Mouse (Mus musculus): Measurements from ENCODE around the gene Mroh7.

The Mroh7 gene

DNA sequence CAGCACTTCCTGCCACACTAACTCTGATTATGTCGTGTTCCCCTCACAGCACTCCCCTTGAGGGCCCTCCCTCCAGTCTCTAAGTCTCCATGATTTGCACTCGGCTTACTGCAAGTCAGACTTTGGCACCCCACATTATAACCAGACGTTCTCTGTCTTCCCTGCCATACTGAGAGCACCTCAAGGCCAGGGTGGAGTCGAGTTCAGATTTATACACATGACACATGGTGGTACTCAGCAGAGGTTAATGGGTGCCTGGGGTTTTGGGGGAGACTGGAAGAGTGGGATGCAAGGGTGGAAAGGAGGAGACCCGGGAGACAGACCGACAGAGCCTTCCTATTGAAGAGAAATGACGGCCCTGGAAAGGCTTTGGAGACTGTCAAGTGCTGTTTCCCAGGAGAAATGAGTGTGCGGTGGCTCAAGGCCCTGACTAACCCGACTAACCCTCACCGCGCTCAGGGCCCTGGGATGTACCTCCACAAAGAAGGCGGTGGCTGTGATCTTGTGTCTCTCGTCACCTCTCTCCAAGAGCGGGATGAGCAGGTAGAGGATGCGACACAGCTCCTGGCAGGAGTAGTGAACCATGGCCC, 36.8 kb downstream of the Mroh7 start:
- DNase-seq = no peak

DNA sequence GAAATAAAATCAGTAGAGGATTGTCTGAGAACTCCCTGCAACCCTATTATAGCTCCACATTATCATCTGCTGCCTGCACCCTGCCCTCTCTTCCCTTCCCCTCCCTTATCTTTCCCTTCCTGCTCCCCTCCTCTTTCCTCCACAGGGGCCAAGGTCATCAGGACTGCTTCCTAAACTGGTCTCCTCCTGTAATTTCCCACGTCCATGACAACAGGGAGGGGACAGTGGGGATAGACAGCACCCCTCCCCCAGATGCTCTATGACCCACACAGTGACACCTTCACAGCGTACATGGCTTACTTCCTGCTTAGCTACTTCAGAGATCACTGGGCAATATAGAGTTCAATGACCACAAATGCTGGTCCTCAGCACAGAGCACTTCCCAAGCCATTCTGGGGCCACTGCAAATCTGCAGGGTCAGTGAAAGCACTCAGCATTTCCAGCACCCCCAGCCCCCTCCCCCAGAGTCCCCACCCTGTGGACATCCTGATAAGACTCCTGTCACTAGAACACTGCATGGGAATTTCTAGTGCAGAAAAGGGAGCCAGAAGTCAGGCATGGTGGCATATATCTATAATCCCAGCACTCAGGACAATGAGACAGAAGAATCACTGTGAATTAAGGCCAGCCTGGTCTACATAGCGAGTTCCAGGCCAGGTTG, 42.0 kb downstream of the Mroh7 start:
- no peak for DNase-seq

DNA sequence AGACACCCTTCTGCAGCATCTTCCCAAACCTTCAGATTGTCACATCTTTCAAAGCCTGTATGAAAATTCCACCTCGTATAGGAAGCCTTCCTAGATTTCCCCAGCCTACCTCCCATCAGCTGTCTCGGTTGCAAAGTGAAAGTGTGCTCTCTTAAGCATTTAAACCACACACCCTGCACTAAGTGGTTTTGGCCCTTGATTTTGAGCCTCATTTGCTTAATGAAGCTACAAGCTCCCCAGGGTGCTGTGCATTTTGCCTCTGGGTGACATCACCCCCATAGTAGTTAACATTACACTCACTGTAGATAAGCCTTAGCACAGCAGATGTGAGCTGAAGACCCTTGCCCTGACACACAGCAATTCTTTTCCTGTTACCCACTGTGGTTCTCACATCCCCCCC, 49.8 kb downstream of the Mroh7 start:
- no peak for DNase-seq

DNA sequence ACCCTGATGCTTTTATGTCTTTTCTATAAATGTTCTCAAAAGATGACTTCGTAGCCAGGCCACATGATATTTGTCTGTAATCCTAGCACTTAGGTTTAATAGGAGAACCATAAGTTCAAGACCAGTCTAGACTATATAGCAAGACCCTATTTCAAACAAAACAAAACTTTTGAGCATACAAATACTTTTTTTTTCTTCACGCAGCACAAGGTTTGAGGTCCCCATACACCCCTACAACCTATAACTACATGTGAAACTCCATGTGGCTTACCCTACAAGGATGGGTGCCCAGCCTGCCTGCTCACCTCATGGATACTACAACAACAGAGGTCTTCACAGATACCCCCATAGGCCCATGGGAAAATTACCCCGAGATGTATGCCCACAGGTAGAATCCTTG, 51.6 kb downstream of the Mroh7 start:
- DNase-seq = no peak

DNA sequence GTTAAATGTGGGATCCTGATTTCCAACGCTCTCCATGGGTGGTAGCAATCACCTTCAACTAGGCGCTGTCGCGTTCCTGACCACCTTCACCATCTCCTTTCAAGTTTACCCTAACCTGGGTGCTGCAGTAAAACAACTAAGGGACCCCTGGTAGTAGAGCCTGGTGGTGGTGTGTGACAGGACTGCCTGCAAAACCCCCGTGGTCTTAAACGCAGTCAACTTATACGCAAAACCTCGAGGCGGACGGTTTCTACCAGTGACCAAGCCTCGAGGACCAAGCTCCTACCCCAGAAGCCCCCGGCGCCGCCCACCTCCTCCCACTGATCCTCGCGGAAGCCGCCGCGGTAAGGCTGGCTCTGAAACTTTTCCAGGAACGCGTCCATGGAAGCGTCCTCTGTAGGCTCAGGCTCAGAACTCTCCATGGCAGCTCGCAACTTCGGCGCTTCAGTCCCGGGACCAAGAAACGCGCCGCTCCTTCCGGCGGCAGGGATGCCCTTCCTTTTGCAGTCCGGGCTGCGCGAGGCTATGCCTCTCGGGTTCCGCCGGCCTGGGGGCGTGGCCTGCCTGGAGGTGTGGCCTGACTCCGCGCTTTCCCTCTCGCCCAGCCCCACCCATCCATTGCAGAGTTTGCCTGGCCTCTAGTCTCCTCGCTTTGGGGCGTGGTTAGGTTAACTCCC, 52.1 kb downstream of the Mroh7 start, which contains the start of gene Ttc4:
Ttc4 (minus strand) TSS at position 503 of the 677 bp plus-strand sequence.
- peak; percentile 79 for DNase-seq

DNA sequence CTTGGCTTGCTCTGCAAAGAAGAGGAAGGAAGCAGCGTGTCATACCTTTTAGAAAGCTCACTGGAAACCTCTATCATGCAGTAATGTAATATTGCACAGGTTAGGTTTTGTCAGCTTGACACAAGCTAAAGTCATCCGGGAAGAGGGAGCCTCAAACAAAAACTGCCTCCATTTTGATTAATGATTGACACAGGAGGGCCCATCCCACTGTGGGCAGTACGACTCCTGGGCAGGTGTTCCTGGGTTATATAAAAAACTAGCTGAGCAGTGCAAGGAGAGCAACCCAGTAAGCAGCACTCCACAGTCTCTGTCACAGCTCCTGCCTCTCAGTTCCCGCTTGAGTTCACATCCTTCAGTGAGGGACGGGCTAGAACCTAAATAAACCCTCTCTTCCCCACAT, 54.0 kb downstream of the Mroh7 start:
- DNase-seq = no peak

DNA sequence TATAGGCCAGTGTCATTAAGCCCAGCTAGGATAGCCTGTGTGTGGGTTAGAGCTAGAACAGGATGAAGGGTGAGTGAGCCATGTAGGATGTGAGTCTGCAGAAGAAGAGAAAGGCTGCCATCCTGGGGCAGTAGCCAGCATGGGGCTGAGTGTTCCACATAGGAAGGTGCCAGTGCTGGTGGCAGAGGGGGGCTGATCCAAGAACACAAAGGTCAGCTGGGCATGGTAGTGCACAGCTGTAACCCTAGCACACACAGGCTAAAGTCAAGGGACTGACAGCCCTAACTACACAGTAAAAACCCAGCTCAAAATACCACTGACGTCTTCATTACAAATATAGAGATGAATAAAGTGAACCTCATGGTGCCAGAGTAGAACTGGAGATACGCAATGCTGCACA, 64.2 kb downstream of the Mroh7 start:
- no peak for DNase-seq

DNA sequence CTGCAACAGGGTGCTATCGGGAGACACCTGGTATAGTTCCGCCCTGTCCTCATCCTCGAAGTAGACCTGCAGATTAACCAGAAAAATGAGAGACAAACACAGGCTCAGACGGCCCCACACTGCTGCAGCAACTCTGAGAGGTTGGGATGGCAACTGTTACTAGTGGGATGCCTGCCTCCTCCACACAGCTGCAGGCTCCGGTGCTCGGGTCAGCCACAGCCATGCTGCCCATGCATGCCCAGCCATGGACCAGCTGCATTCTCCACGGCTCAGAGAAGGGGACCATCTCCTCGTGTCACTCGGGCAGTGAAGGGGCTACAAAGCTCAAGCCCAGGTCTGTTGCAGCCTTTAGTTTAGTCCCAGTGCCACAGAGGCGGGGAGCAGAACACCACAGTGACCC, 65.1 kb downstream of the Mroh7 start:
- no peak for DNase-seq

DNA sequence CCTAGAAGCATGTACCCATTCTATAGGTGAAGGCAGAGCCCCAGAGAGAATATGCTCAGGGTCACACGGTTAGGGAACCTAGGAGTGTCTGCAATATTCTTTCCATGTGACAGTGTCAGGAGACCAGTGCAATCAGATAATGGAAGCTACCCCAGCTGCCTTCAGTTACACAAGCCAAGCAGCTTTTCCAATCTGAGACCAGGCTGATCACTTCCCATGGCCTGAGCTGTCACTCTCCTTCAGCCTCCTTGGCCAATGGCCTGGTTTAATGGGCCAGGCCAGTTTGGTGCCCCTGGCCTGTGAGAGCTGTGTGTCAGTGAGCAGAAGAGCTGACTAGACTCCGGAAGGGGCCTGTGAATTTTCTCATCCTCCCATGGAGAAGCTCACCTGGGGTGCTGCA, 65.5 kb downstream of the Mroh7 start:
- no peak for DNase-seq

DNA sequence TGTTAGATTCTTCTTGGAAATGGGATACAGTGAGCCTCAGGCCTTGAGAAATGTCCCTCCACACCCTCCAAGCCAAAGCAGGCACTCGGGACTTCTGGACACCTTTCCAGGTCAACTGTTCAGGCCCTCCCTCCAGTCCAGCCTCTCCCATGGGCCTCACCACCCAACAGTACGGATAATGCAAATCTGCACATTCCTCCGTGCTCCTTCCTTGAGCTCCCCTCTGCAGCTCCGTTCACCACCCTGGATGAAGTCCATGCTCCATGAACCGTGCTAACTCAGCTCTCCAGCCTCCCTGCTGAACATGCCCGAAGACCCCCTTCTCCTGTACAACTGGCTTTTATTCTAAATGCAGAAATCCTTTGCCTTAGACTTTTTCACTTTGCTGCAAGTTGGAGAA, 66.0 kb downstream of the Mroh7 start:
- no peak for DNase-seq

DNA sequence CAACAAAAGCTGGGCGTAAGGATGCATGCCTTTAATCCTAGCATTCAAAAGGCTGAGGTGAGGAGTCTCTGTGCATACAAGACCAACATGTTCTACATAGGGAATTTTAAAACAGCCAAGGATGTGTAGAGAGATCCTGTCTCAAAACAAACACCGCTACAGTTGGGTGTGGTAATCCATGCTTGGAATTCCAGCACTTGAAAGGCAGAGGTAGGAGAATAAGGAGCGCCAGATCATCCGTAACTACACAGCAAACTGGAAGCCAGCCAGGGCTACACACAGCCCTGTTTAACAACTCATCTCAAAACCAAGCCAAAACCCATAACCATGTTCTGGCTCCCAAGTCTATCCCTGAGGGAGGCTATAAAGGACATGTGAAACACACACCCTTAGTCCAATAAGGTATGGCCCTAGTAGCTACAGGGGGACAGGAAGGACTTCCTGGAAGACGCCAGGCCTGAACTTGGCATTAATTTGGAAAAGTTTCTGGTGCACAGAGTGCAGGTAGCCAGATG, 66.7 kb downstream of the Mroh7 start:
- DNase-seq = no peak

DNA sequence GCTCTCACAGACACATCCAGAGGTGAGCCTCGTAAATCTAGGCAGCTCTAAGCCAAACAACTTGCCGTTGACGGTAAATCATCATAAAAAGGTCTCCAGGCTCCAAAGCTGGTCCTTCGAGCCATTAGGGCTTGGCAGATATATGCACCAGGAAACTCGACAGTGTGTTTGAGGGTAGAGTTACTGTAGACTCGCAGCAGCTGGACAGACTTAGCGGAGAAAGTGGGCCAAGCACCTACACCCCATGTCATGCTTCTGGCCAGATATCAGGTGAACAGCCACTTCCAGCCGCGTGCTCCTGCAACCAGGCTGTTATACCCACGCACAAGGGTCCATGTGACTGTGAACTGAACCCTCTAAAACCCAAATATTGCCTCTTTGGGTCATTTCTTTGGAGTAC, 75.0 kb downstream of the Mroh7 start:
- DNase-seq = no peak

DNA sequence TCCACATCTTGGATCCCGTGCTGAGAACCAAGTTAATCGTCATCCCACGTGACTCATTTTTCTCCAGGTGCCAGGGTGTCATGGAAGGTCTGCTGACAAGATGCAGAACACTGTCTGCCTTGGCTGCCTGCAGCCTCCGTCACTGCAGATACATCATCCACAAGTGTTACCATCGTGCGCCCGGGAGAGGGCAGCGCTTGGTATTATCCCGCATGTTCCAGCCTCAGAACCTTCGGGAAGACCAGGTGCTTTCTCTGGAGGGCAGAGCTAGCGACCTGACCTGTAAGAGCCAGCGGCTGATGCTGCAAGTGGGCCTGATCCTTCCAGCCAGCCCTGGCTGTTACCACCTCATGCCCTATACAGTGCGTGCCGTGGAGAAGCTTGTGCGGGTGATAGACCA, 77.7 kb downstream of the Mroh7 start:
- DNase-seq = no peak

DNA sequence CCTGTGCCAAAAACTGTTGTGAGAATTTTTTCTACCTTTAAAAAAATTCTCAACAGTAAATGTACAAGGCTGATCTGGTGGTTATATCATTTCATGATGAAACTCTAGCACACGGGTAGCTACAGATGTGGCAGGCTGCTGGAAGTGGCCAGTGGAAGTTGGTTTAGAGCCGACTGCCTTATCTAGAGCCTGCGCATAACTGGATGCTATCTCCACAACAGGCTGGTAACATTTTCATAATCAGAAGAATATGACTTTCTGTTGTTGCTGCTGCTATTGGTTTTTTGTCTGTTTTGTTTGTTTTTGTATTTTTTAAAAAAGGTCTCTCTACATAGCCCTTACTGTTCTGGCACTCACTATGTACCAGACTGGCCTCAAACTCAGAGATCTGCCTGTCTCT, 78.2 kb downstream of the Mroh7 start:
- DNase-seq = no peak

DNA sequence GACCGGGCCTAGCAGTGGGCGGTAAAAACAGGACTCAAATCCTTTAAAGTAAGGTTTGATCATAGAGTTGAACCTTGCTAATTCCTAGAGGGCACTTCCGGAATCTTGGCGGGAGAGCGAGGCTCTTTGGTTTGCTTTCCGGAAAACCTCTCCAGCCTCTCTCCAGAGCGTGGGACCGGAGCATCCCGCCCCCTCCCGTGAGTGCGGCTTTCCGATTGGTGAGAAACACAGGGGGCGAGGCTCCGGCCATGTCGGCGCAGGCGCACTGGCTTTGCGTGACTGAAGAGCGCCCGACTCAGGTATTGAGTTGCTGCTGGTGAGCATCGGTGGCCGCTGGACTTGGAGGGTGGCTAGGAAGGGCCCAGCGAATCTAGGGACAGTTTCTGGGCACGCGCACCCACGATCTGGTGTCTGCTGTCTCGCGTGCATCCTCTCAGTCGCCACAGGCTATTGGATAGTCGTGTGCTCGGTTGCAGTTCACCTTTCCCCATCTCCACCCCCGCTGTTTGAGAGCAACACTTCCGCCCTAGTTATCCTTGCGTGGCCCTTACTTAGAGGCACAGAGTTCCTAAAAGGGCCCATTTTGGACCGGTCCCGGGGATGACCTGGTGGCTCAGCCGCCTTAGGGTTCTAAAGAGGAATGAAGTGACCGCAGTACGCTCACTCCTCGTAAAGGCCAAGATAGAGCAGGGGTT, 79.7 kb downstream of the Mroh7 start, which contains the start of gene Pars2:
Pars2 (plus strand) TSS at position 237 of the 695 bp plus-strand sequence.
- peak; percentile 98 for DNase-seq

DNA sequence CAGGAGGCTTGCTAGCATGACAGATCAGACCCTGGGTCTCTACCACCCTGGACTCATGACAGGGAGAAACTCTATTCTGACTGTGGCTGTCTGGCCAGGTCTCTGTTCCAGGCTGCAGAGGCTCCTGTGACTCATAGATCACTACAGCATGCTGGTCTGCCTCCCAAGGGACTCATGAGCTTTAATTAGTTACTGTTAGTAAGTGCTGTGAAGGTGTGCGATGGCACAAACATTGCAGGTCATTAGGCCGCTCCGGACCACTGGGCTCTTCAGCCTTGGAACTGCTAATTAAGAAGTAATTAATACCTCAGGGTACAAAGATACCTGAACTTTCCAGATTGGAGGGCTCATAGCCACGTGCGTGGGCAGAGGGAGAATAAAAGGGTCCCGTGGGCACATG, 83.6 kb downstream of the Mroh7 start:
- DNase-seq = no peak

DNA sequence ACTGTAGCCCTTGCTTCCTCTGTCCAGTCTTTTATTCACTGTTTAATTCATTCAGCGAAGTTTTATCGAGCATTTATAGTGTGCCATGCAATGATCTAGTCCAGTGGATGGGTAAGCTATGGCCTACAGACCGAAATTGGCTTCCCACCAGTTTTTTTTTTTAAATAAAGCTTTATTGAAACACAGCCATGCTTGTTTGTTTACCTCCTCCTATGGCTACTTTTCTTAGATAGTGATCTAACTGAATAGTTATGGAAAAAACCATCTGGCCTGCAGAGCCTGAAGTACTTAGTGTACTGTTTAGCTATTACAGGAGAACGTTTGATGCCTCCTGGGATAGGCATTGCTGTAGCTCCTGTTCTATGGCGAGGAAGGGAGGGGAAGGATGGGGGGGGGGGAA, 84.9 kb downstream of the Mroh7 start:
- DNase-seq = no peak

DNA sequence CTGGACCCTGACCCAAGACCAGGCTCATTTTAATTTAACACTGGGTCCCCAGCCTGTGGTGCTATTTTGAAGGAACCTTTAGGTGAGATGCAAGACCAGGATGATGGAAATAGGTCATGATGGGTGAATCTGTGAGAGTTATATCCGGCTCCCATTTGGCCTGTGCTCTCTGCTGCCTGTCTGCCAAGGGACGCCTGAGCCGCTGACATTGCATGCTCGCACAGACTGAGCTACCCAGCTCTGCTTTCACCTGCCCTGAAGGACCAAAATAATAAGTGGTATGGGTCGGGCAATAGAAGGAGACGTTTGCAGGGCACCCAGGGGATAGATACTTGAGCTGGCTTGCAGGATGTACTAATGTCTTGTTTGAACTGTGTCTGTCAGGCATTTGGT, 86.5 kb downstream of the Mroh7 start:
- DNase-seq = no peak

DNA sequence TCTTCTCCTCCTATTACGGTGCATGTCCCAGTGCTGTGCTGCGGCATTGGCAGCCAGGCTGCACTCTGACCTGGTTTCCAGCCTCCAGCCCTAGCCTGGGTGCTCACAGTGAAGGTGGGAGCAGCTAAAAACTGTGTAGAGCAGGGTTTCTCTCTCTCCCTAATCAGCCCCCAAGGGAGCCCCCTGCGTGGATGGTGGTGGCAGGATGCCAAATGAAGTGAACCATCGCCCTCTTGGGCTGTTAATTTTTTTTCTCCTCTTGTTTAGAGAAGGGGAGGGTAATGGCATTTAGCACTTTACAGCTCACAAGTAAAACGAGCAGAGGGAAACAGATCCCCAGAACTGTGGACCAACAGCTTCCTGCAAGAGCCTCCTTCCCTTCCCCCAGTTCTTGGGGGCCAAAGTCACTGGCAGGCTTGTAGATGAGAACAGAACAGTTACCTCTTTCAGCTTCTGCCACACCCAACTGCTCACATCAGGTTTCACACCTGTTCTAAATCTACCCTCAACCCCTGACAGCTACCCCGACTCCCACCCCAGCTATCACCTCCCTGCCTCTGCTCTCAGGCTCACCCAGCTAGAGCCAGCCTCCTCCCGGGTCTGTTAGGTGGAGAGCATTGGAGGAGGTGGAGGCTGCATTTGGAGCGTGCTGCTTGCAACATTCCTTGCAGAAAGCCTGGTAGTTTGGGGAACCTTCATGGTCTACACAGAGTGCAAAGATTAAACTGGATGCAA, 87.1 kb downstream of the Mroh7 start:
- DNase-seq = no peak

DNA sequence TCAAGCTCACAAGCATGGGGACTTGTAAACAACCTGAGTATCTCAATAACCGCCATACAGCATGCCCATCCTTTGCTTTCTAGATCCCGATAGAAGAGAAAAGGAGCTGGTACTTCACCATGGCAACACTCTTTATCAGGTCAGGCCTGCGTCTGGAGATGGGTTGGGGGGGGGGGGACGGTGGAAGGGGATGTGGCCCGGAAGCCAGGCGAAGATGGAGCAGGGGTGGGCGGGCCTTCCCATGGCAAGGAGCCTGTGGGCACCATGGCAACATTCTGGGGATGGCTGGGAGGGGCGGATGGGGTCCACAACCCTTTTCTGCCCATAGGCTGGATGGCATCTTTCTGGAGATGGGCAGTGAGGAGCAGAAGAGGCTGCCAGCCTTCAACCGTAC, 96.6 kb downstream of the Mroh7 start:
- DNase-seq = no peak

DNA sequence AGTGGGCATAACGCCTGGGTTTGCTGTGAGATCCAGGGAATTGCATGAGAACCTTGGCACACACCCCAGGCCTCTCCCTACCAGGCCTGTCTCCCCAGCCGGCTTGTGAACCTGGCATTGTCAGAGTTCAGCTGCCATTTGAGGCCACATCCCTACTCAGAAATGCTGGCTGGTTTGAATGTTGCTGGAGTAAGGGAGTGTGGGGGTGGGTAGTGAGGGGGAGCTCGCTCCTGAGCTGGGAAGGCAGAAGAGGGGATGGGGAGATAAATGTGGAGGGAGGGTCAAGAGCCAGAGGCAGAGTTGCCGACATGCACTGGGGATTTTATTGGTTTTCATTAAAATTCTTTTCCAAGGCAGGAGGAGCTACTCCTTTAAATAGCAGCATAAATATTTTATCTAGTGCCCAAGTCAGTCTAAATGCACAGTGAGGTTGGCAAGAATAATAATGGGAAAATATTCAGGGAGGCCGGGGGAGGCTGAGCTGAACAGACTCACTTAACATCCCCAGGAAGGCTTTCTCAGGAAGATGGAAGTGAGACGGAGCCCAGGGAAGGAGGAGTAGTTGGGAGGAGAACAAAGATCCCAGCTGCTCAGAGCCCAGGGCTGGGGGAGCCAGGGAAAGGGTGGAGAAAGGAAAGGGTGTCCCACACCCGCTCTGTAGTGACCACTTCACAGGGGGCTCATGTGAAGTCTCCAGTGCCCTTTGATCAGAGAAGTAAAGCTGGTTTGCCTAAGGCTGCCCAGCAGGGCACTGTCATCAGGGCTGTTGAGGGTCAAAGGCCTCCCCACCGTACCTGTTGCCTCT, 97.2 kb downstream of the Mroh7 start:
- no peak for DNase-seq

DNA sequence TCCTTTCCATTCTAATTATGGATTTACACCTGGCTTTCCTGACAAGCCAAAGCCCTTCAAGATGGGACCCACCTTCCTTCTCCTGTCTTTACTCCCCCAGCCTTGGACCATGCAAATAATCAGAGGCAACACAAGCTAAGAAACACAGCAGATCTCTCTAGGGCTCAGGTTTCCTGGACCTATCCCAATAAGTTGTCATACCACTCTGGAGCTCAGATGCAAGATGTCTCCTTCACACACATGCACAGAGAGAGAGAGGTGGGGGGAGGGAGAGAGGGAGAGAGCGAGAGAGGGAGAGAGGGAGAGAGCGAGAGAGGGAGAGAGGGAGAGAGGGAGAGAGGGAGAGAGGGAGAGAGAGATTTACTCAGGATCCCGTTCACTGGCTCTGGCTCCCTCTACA, 98.4 kb downstream of the Mroh7 start:
- DNase-seq = no peak

Measured in cerebellum, adult 11 months (tissue).